Mouse (Mus musculus) neutrophil, adult 59 days (primary cell): ENCODE data around the gene Alms1. TPM values are rescaled to one million over a fixed set of nuclear protein-coding genes. Genes with fewer than 3 reads are reported as not detected.

Source experiments
- total RNA-seq, 2 experiments: library from RNA; stranded (reverse); gene quantifications; 1 replicate in 1 of 2; 2 replicates in 1 of 2; pipeline ENCODE4 v1.2.4; 2023

Alms1 gene
- 1 to 10 TPM; 7.9 to 8.1 TPM for total RNA-seq

DNA sequence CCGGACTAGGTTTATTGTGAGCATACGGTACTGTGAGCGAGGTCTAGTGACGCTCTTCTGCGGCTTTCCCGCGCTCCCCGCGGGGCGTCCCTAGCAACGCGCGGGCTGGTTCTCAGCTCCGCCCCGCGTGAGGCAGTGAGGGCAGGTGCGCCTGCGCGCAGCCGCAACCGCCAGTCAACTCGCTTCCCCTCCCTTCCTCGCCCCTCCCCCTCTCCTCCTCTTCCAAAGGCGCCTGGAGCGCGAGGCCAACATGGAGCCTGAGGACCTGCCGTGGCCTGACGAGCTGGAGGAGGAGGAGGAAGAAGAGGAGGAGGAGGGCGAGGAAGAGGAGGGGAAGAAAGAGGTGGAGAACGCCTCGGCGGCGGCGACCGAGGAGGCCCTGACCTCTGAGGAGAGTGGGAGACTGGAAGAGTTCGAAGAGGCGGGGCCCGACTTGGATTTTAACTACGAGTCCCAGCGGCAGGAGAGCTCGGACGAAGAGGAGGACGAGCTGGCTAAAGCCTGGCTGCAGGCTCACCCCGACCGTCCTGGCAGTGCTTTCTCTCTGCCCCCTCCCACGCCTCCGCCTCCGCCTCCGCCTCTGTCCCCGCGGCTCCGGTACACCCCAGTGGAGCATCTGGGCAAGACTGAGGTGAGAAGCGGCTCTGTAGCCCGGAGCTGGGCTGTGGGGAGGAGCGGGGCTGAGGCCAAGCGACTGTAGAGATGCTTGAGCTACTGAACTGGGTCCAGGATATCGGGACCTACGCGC, at the start of gene Alms1:
Alms1 (plus strand) TSS at position 136 of the 748 bp plus-strand sequence.

DNA sequence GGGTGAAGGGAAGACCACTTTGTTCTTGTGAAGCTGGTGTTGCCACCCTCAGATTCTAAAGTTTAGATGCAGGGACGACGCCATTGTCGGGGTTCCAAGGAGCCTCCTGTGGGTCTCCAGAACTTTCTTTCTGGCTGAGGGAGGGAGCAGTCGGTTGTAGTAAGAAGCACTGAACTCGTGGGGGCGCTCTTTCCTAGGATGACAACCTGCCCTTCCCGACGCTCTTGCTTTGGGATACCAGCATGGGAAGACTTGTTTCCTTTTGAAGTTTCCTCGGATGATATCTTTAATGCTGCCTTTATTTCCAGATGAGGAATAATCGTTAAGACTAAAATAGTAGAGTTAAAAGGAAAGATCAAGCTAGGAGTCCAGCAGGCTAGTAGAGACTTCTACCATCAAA, 125.8 kb downstream of the Alms1 start, which contains the start of gene Nat8f7:
Nat8f7 (minus strand) TSS at position 101 of the 400 bp plus-strand sequence.

Other genes starting within 250 kb of the Alms1 start
- gene Rab11fip5, start 212.9 kb upstream of the Alms1 start, total RNA-seq: 10 to 100 TPM; 17.1 to 18.5 TPM
- gene Noto, start 163.6 kb upstream of the Alms1 start, total RNA-seq: not detected
- 10 to 100 TPM; 10.0 to 10.1 TPM for gene Smyd5, start 155.5 kb upstream of the Alms1 start, total RNA-seq
- gene Cct7, start 136.0 kb upstream of the Alms1 start, total RNA-seq: 10 to 100 TPM; 88.7 to 94.7 TPM
- gene Pradc1, start 135.6 kb upstream of the Alms1 start, total RNA-seq: 10 to 100 TPM; 16.2 to 17.6 TPM
- gene Fbxo41, start 84.5 kb upstream of the Alms1 start, total RNA-seq: not detected
- gene Egr4, start 73.9 kb upstream of the Alms1 start, total RNA-seq: not detected
- not detected for gene Nat8f7, start 125.7 kb downstream of the Alms1 start, total RNA-seq
- not detected for gene Nat8f3, start 178.2 kb downstream of the Alms1 start, total RNA-seq
- not detected for gene Nat8f6, start 233.4 kb downstream of the Alms1 start, total RNA-seq
- gene Nat8f5, start 233.4 kb downstream of the Alms1 start, total RNA-seq: not detected
- not detected for gene Nat8, start 244.6 kb downstream of the Alms1 start, total RNA-seq